Mouse (Mus musculus) liver, embryonic 11.5 days (tissue): ENCODE measurements around the gene Scgb1c1. TPM values are rescaled to one million over a fixed set of nuclear protein-coding genes. Genes with fewer than 3 reads are reported as not detected.
A peak's percentile ranks its signal among the peaks of the same experiment; 100 is the strongest.

Experiments used
- ATAC-seq: fragments of 200-750 bp; cut with Nextera tagmentation; replicated peaks from 2 replicates; pipeline ENCODE4 v1.8.0; 2017; ENCODE audit warnings: moderate number of reproducible peaks, mild to moderate bottlenecking, moderate TSS enrichment, moderate library complexity; ENCODE audit not compliant: low FRiP score
- DNase-seq: peaks from one replicate; pipeline ENCODE4 v3.0.0-alpha.2; 2017; ENCODE audit warnings: low spot score
- H3K27ac ChIP-seq: fragments of 300-500 bp; sonication (generic); 2 replicates; pipeline ENCODE4 v1.5.1; 2014; ENCODE audit warnings: mild to moderate bottlenecking, low read depth, low read length, control low read depth
- H3K27me3 ChIP-seq: fragments of 300-500 bp; sonication (generic); replicated peaks from 2 replicates; pipeline ENCODE4 v1.6.1; 2014; ENCODE audit warnings: low read length, mixed read lengths; ENCODE audit not compliant: control insufficient read depth, insufficient read depth
- H3K36me3 ChIP-seq: fragments of 300-500 bp; sonication (generic); 2 replicates; pipeline ENCODE4 v1.6.1; 2014; ENCODE audit warnings: mild to moderate bottlenecking, low read length, moderate library complexity, mixed read lengths; ENCODE audit not compliant: control insufficient read depth, insufficient read depth
- H3K4me1 ChIP-seq: fragments of 300-500 bp; sonication (generic); replicated peaks from 2 replicates; pipeline ENCODE4 v1.6.1; 2014; ENCODE audit warnings: low read length, mixed read lengths; ENCODE audit not compliant: control insufficient read depth, insufficient read depth
- H3K4me2 ChIP-seq: fragments of 300-500 bp; sonication (generic); 2 replicates; pipeline ENCODE4 v1.6.1; 2014; ENCODE audit warnings: mild to moderate bottlenecking, control low read depth, moderate library complexity
- H3K4me3 ChIP-seq: fragments of 300-500 bp; sonication (generic); 2 replicates; pipeline ENCODE4 v1.5.1; 2014; ENCODE audit warnings: low read depth, low read length, control low read depth
- H3K9ac ChIP-seq: fragments of 300-500 bp; sonication (generic); 2 replicates; pipeline ENCODE4 v1.6.1; 2014; ENCODE audit warnings: low read depth, low read length, control low read depth
- H3K9me3 ChIP-seq: fragments of 300-500 bp; sonication (generic); 2 replicates; pipeline ENCODE4 v1.6.1; 2016; ENCODE audit warnings: low read length, inconsistent platforms, mixed read lengths; ENCODE audit not compliant: control insufficient read depth
- WGBS: fragments of 180-500 bp; shearing (Covaris S2); extraction: QIAGEN DNeasy Blood & Tissue Kit; methylation state at CpG from one replicate; pipeline ENCODE4 v1.1.7; 2014; 5-methylcytosine and 5-hydroxymethylcytosine counted together
- polyA plus RNA-seq: library from polyadenylated mRNA; unstranded; fragments of >200 nt; fragmentation: Nextera tagmentation; extraction: Ambion mirVana; gene quantifications from 2 replicates; pipeline ENCODE4 v1.2.1, GENCODE M21; 2014

The Scgb1c1 gene
- not detected in 2 replicates for polyA plus RNA-seq

DNA sequence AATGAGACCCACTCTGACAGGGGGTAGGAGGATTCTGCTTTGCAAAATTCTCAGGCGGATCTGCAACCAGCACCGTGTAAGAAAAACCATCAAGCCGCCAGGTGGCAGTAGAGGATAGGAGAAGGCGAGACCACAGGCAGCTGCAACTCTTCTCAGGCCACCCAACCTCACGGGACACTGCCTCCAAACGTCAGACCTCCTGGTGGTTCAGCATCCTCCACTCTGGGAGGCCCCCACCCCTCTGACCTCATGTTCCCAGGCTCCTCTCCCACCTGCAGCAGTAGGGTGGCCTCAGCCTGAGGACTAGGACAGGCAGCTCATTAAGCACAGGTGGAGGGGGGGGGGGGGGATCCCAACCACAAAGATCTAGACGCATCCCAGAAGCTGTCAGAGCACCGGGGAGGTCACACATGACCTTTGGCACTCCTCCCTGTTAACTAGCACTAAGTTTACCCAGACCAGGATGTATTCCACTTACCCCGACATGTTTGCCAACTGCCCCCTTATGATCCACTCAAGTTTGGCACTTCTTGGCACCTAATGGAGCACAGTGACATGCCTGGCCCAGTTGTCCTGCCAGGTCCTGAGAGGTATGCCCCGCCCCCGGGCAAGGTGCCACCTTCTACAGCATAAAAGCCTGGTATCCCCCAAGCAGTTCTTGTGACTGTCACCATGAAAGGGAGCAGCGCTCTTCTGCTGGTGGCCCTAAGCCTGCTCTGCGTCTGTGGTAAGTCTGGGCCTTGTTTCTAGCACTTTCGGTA is at the start of gene Scgb1c1:
Gene Scgb1c1 (plus strand): TSS at position 643 of the 761 bp plus-strand sequence.
- WGBS = 32% methylated on average over 14 of the region's 14 CpGs
- no peak within 1 kb of the TSS for H3K4me3 ChIP-seq
- H3K27me3 ChIP-seq = peaks cover 35% of the 10 kb centered on the region

DNA sequence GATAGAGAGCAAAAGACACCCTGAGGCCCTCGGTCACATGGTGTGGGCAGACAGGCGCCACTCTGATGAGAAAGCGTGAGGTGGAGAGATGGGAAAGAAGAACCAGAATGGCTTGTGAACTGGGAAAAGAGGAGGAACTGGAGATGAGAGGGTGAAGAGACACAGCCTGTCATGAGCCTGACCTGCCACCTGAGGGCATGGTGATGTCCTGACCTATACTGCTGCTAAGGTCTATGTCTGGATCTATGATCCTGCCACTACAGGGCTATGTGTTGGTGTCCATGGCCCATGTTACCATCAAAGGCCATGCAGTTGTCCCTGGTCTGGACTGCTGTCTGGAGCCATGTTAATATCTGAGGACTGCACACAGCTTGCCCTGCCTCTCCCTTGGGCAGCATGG is 47.7 kb upstream of the Scgb1c1 start:
- Histone ChIP-seq H3K27me3 (no peaks in the 10 kb centered on the region), H3K4me1 (no peaks in the 10 kb centered on the region), H3K9me3 (no peaks in the 10 kb centered on the region), H3K4me3 (no peak overlapping the region), H3K36me3 (no peaks in the 10 kb centered on the region), H3K4me2 (no peak overlapping the region), H3K9ac (no peak overlapping the region), H3K27ac (no peak overlapping the region)
- DNase-seq (no peak), ATAC-seq (peak; percentile 43; the same call in 1 of the 2 replicates)
- whole genome bisulfite sequencing = 80% methylated on average over 3 of the region's 3 CpGs

More for the DNA sequence above, at the start of gene Scgb1c1:
- H3K4me2 ChIP-seq = no peak within 1 kb of the TSS
- DNase-seq (peak; percentile 89), ATAC-seq (peak; percentile 72)
- H3K36me3 ChIP-seq = no peaks in the 10 kb centered on the region
- H3K9me3 ChIP-seq = no peaks in the 10 kb centered on the region
- no peak within 1 kb of the TSS for H3K9ac ChIP-seq
- no peaks in the 10 kb centered on the region for H3K4me1 ChIP-seq
- no peak within 1 kb of the TSS for H3K27ac ChIP-seq

DNA sequence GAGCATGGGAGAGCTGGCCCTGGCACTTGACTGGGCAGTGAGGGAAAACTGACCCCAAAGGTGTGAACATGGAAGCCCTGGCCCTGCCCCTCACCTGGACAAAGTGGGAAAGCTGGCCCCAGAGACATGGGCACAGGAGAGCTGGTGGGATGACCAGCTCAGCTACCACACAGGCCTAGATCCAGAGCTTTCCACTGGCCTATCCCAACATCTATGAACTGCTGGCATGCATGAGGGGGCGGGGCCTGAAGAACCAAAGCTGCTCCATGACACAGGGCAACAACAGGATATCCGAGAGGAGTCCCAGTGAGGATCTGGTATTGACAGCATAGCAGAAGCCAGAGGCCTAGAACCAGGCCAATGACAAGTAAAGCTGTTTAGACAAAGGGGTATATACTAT is 47.1 kb upstream of the Scgb1c1 start:
- H3K27ac ChIP-seq = no peak overlapping the region
- H3K9ac ChIP-seq = no peak overlapping the region
- no peak for ATAC-seq
- H3K36me3 ChIP-seq = no peaks in the 10 kb centered on the region
- no peak for DNase-seq
- no peak overlapping the region for H3K4me2 ChIP-seq
- WGBS = 53% methylated on average over 2 of the region's 2 CpGs
- no peak overlapping the region for H3K4me3 ChIP-seq
- H3K27me3 ChIP-seq = no peaks in the 10 kb centered on the region
- H3K4me1 ChIP-seq = no peaks in the 10 kb centered on the region
- no peaks in the 10 kb centered on the region for H3K9me3 ChIP-seq

DNA sequence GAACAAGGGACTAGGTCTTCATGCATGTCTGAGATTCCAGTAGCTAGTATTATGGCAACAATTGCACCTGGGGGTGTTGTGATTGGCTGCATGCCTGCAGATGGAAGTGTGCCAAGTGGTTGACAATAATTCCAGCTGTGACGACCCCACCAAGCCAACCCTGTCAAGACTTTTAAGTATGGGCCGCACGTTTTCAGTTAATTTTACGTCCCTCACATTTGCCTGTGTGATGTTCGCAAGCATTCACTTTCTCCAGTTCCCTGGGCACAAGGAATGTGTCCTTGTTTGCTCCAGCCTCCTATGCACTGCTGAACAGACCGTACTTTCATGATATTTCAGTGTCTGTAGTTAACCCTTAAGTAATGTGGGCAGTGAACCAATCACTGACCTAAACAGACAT is 42.7 kb upstream of the Scgb1c1 start:
- 73% methylated on average over 6 of the region's 6 CpGs for WGBS
- no peaks in the 10 kb centered on the region for H3K9me3 ChIP-seq
- H3K4me1 ChIP-seq = no peaks in the 10 kb centered on the region
- no peak overlapping the region for H3K9ac ChIP-seq
- no peaks in the 10 kb centered on the region for H3K36me3 ChIP-seq
- no peak overlapping the region for H3K27ac ChIP-seq
- no peak overlapping the region for H3K4me2 ChIP-seq
- no peak for ATAC-seq
- H3K4me3 ChIP-seq = no peak overlapping the region
- DNase-seq = no peak
- H3K27me3 ChIP-seq = no peaks in the 10 kb centered on the region

DNA sequence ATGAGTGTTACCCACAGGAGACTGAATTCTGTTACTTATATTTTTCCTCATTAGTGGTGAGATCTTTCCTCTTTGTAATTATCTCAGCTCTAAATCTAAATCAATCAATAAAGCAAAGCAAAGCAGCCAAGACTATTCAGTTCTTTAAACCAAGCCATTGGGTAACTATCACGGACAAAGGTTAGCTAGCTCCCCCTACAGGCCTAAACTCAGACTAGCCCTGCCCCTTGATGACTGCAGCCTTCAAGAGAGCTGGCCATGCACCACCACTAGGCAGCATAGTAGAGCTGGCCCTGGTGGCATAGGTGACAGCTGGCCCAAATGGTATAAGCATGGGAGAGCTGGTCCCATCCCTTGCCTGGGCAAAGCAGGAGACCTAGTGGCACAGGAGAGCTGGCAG is 39.6 kb upstream of the Scgb1c1 start:
- no peak for DNase-seq
- 19% methylated on average over 1 of the region's 1 CpGs for WGBS
- H3K4me1 ChIP-seq = no peaks in the 10 kb centered on the region
- no peaks in the 10 kb centered on the region for H3K9me3 ChIP-seq
- no peak overlapping the region for H3K4me2 ChIP-seq
- H3K27me3 ChIP-seq = no peaks in the 10 kb centered on the region
- no peak overlapping the region for H3K4me3 ChIP-seq
- no peak overlapping the region for H3K27ac ChIP-seq
- H3K9ac ChIP-seq = no peak overlapping the region
- ATAC-seq = peak; percentile 69
- no peaks in the 10 kb centered on the region for H3K36me3 ChIP-seq

DNA sequence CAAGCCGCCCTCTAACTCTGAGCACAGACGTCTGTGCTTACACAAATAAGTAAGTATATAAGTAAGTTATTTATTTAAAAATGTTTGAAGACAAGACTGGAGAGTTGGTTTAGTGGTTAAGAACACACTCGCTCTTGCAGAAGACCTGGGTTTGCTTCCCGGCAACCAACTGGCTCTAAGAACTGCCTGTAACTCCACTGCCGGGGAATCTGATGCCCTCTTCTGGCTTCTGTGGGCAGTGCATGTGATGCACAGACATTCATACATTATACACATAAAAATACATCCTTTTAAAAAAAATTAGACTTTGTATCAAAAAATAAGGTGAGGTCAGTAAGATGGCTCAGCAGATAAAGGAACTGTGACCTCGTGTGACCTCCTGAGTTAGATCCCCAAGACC is 34.9 kb upstream of the Scgb1c1 start:
- ATAC-seq (no peak), DNase-seq (no peak)
- no peaks in the 10 kb centered on the region for H3K4me1 ChIP-seq
- WGBS = 90% methylated on average over 6 of the region's 6 CpGs
- H3K27ac ChIP-seq = no peak overlapping the region
- H3K36me3 ChIP-seq = no peaks in the 10 kb centered on the region
- H3K27me3 ChIP-seq = no peaks in the 10 kb centered on the region
- H3K9ac ChIP-seq = no peak overlapping the region
- no peak overlapping the region for H3K4me3 ChIP-seq
- no peak overlapping the region for H3K4me2 ChIP-seq
- H3K9me3 ChIP-seq = no peaks in the 10 kb centered on the region

DNA sequence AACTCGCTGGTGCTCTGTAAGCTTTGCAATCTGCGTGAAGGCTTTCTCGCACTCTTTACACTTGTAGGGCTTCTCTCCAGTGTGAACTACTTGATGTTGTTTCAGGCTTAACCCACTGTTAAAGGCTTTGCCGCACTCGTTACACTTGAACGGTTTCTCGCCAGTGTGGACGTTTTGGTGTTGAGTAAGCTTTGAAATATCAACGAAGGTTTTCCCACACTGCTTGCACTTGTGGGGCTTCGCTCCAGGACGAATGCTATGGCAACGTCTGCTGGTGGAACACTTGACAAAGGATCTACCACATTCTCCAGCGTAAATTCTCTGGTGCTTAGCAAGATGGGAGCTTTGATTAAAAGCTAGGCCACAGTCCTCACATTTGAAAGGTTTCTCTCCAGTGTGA is 33.6 kb upstream of the Scgb1c1 start:
- WGBS = 83% methylated on average over 13 of the region's 13 CpGs

DNA sequence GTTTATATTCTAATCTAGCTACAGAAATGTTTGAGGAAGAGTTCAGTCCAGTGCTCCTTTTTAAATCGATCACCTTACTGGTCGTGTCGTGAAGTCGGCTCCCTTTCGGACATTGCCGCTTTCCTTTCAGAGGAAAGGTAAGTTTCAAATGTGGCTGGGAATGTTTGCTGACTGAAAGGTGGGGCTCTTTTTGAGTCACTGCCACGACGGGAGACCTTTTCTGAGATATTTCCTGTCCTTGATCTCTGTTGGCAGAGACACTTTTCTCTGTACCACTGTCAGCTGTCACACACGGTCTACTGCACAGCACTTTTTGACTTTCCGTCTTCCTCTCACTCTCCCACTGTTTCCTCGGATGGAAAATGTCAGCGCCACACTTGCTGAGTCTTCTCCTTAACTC is 32.5 kb upstream of the Scgb1c1 start:
- Histone ChIP-seq H3K9ac (no peak overlapping the region), H3K4me2 (no peak overlapping the region), H3K4me1 (no peaks in the 10 kb centered on the region), H3K27ac (no peak overlapping the region), H3K27me3 (no peaks in the 10 kb centered on the region), H3K4me3 (no peak overlapping the region), H3K9me3 (no peaks in the 10 kb centered on the region), H3K36me3 (no peaks in the 10 kb centered on the region)
- WGBS = 89% methylated on average over 12 of the region's 12 CpGs
- ATAC-seq (no peak), DNase-seq (no peak)

More for the DNA sequence above, 33.6 kb upstream of the Scgb1c1 start:
- no peak overlapping the region for H3K27ac ChIP-seq
- H3K9me3 ChIP-seq = no peaks in the 10 kb centered on the region
- H3K4me1 ChIP-seq = no peaks in the 10 kb centered on the region
- DNase-seq (no peak), ATAC-seq (no peak)
- H3K9ac ChIP-seq = no peak overlapping the region
- H3K4me3 ChIP-seq = no peak overlapping the region
- H3K36me3 ChIP-seq = no peaks in the 10 kb centered on the region
- H3K4me2 ChIP-seq = no peak overlapping the region
- H3K27me3 ChIP-seq = no peaks in the 10 kb centered on the region

DNA sequence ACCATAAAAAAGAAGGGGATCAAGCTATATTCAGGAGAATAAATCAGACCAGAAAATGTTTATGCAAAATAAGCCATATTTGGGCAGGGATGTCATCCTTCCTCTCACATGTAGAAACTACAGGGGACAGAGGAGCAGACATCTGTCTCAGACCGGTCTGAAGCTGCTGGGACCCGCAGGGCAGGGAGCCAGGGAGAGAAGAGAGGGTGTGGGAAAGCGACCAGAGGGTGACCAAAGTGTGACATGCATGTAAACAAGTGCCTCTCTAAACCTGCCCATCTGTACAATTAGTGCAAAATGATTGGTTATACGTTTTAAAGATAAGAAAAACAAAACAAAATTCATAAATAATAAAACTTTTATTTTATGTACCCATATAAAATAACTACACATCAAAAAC is 25.2 kb upstream of the Scgb1c1 start:
- no peak overlapping the region for H3K27ac ChIP-seq
- H3K9ac ChIP-seq = no peak overlapping the region
- WGBS = 82% methylated on average over 4 of the region's 4 CpGs
- no peaks in the 10 kb centered on the region for H3K36me3 ChIP-seq
- no peaks in the 10 kb centered on the region for H3K27me3 ChIP-seq
- H3K9me3 ChIP-seq = no peaks in the 10 kb centered on the region
- no peaks in the 10 kb centered on the region for H3K4me1 ChIP-seq
- H3K4me2 ChIP-seq = no peak overlapping the region
- DNase-seq = peak; percentile 15
- no peak overlapping the region for H3K4me3 ChIP-seq
- no peak; the same call in 1 of the 2 replicates for ATAC-seq
